Mouse (Mus musculus): ENCODE data around the gene Dcbld1. TPM values are rescaled to one million over a fixed set of nuclear protein-coding genes. Genes with fewer than 3 reads are reported as not detected.
"Not testable (repeated sequence)": the region's sequence is repeated elsewhere in the genome, so short reads cannot be mapped to it uniquely, and the experiment has no call there.

Gene Dcbld1
- polyA plus RNA-seq, 1 experiment, result 0.39 TPM

- H3K4me1 ChIP-seq, result peaks cover 6% of the 10 kb centered on the region; the same call in 1 of the 2 replicates
- no peaks in the 10 kb centered on the region for H3K36me3 ChIP-seq (replicated peaks; ENCODE audit: low read length)
- TF ChIP-seq FLI1 (IDR thresholded peaks at IDR 0.05; ENCODE audit: low read length) (no peak), GATA1 (IDR thresholded peaks at IDR 0.05; ENCODE audit: borderline replicate concordance, low read length) (no peak)
- H3K4me3 ChIP-seq (replicated peaks), result no peak overlapping the region
- H3K9me3 ChIP-seq, result no peaks in the 10 kb centered on the region
- no peaks in the 10 kb centered on the region for H3K27me3 ChIP-seq (replicated peaks)
Observed at GRCm38 (mm10) chr10:52276579-52276978, 43.2 kb downstream of the Dcbld1 start.

- H3K27me3 ChIP-seq (replicated peaks); H3K4me1 ChIP-seq; H3K9me3 ChIP-seq; H3K4me3 ChIP-seq (replicated peaks); H3K36me3 ChIP-seq (replicated peaks; ENCODE audit: low read length): not testable (repeated sequence)
Observed at GRCm38 (mm10) chr10:52277564-52277963, 44.1 kb downstream of the Dcbld1 start.

- H3K4me3 ChIP-seq (replicated peaks), result no peak overlapping the region
- H3K4me1 ChIP-seq, result peaks cover 2% of the 10 kb centered on the region; the same call in 1 of the 2 replicates
- TF ChIP-seq FLI1 (IDR thresholded peaks at IDR 0.05; ENCODE audit: low read length), result no peak
- no peak for TF ChIP-seq GATA1 (IDR thresholded peaks at IDR 0.05; ENCODE audit: borderline replicate concordance, low read length)
- no peaks in the 10 kb centered on the region for H3K36me3 ChIP-seq (replicated peaks; ENCODE audit: low read length)
- no peaks in the 10 kb centered on the region for H3K27me3 ChIP-seq (replicated peaks)
- H3K9me3 ChIP-seq, result no peaks in the 10 kb centered on the region
Observed at GRCm38 (mm10) chr10:52278011-52278434, 44.6 kb downstream of the Dcbld1 start.

GRCm38 (mm10) chr10:52278866-52279265 is 45.4 kb downstream of the Dcbld1 start:
- Histone ChIP-seq H3K4me3 (replicated peaks) (no peak overlapping the region), H3K9me3 (no peaks in the 10 kb centered on the region), H3K36me3 (replicated peaks; ENCODE audit: low read length) (no peaks in the 10 kb centered on the region), H3K4me1 (no peaks in the 10 kb centered on the region), H3K27me3 (replicated peaks) (no peaks in the 10 kb centered on the region)
- no peak for TF ChIP-seq GATA1 (IDR thresholded peaks at IDR 0.05; ENCODE audit: borderline replicate concordance, low read length)
- no peak for TF ChIP-seq FLI1 (IDR thresholded peaks at IDR 0.05; ENCODE audit: low read length)

DNA sequence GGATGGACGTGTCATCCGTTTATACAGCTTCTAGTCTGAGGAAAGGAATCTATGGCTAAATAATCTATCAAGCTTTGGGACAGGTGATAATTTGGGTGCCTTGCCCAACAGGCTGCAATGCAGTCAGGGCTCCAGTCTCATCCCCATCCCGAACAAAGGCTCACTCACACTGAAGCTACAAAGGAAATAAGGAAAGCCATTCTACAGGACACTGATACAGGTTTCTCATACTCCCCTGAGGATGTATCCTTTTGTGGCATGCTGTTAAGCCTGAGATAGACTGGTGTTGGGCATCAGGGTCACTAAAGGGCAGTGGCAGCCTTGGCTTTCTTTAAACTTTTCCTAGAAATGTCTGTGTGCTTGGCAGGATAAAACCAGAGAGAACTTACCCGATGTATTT is 46.5 kb downstream of the Dcbld1 start:
- TF ChIP-seq FLI1 (IDR thresholded peaks at IDR 0.05; ENCODE audit: low read length) (no peak), GATA1 (IDR thresholded peaks at IDR 0.05; ENCODE audit: borderline replicate concordance, low read length) (no peak)
- Histone ChIP-seq H3K27me3 (replicated peaks) (no peaks in the 10 kb centered on the region), H3K9me3 (no peaks in the 10 kb centered on the region), H3K4me1 (0 out of 2 replicates have a peak, but pooled peaks cover 2% of the 10 kb centered on the region), H3K36me3 (replicated peaks; ENCODE audit: low read length) (no peaks in the 10 kb centered on the region), H3K4me3 (replicated peaks) (no peak overlapping the region)

DNA sequence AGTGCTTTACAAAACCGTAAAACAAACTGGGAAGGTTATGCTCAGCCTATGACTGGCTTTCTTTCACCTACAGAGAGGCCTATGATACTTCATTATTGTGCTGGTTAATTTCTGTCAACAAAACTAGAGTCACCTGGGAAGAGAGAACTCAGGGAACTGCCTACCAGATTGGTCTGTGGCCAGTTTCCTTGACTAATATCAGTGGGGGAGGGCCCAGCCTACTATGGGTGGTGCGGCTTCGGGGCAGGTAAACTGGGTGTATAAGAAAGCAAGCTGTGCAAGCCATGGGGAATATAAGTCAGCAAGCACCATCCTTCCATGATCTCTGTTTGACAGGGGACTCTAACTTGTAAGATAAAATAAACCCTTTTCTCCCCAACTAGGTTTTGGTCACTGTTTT is 47.2 kb downstream of the Dcbld1 start:
- no peaks in the 10 kb centered on the region for H3K9me3 ChIP-seq
- TF ChIP-seq GATA1 (IDR thresholded peaks at IDR 0.05; ENCODE audit: borderline replicate concordance, low read length) (no peak), FLI1 (IDR thresholded peaks at IDR 0.05; ENCODE audit: low read length) (no peak)
- no peaks in the 10 kb centered on the region for H3K27me3 ChIP-seq (replicated peaks)
- no peaks in the 10 kb centered on the region for H3K36me3 ChIP-seq (replicated peaks; ENCODE audit: low read length)
- H3K4me3 ChIP-seq (replicated peaks), result no peak overlapping the region
- H3K4me1 ChIP-seq, result 0 out of 2 replicates have a peak, but pooled peaks cover 2% of the 10 kb centered on the region

DNA sequence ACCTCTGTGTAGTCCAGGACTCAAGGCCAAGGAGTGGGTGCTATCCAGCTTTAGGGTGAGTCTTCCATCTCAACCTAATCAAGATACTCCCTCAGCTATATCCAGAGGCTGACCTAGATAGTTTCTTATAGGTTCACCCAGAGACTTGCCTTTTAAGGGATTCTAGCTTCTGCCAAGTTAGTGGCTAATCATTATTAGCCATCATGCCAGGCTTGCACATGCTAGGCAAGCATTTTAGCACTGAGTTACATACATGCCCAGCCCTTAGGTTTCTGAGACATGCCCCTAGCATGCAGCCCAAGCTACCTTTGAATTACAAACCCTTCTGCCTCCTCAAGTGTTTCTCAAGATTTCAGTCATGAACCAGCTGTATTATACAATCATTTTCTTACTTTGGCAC is 47.9 kb downstream of the Dcbld1 start:
- Histone ChIP-seq H3K36me3 (replicated peaks; ENCODE audit: low read length) (no peaks in the 10 kb centered on the region), H3K4me3 (replicated peaks) (no peak overlapping the region), H3K27me3 (replicated peaks) (no peaks in the 10 kb centered on the region), H3K9me3 (no peaks in the 10 kb centered on the region), H3K4me1 (0 out of 2 replicates have a peak, but pooled peaks cover 2% of the 10 kb centered on the region)
- TF ChIP-seq GATA1 (IDR thresholded peaks at IDR 0.05; ENCODE audit: borderline replicate concordance, low read length) (no peak), FLI1 (IDR thresholded peaks at IDR 0.05; ENCODE audit: low read length) (no peak)

- Histone ChIP-seq H3K36me3 (replicated peaks; ENCODE audit: low read length) (no peaks in the 10 kb centered on the region), H3K4me3 (replicated peaks) (no peak overlapping the region), H3K4me1 (0 out of 2 replicates have a peak, but pooled peaks cover 2% of the 10 kb centered on the region), H3K27me3 (replicated peaks) (no peaks in the 10 kb centered on the region), H3K9me3 (no peaks in the 10 kb centered on the region)
- TF ChIP-seq GATA1 (IDR thresholded peaks at IDR 0.05; ENCODE audit: borderline replicate concordance, low read length), result no peak
Observed at GRCm38 (mm10) chr10:52284578-52284977, 51.2 kb downstream of the Dcbld1 start.

DNA sequence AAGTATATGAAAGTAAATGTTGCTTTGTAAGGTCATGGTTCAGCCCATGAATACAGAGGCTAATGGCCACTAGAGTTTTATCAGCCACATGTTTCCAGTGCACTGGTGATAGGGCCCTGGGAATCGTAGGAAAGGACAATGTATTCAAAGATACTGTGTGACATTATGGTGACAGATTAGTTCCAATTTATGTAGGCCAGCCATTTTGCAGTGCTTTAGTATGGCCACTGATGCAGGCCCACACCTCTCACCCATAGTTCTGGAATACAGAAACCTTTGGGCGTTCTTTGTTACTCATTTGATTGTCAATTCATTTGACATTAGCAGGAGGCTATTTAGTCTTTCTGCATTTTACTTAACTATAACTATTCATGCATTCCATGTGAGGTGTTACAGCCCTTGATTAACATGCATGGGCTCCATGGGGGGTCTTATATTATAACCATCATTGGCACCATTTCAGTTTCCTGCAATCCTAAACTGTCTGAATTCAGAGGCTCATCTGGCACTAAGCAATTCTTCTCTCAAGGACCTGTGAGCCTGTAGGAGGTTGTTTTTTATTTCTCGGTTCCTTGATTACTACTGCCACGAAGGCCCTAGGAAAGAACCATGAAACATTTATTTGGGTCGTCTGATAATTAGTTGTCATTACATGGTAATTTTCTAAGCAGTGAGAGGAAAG is 54.6 kb downstream of the Dcbld1 start:
- H3K36me3 ChIP-seq (replicated peaks; ENCODE audit: low read length), result no peaks in the 10 kb centered on the region
- H3K9me3 ChIP-seq, result no peaks in the 10 kb centered on the region
- H3K4me3 ChIP-seq (replicated peaks), result no peak overlapping the region
- no peak for TF ChIP-seq FLI1 (IDR thresholded peaks at IDR 0.05; ENCODE audit: low read length)
- no peak for TF ChIP-seq GATA1 (IDR thresholded peaks at IDR 0.05; ENCODE audit: borderline replicate concordance, low read length)
- H3K27me3 ChIP-seq (replicated peaks), result no peaks in the 10 kb centered on the region
- H3K4me1 ChIP-seq, result 0 out of 2 replicates have a peak, but pooled peaks cover 2% of the 10 kb centered on the region

DNA sequence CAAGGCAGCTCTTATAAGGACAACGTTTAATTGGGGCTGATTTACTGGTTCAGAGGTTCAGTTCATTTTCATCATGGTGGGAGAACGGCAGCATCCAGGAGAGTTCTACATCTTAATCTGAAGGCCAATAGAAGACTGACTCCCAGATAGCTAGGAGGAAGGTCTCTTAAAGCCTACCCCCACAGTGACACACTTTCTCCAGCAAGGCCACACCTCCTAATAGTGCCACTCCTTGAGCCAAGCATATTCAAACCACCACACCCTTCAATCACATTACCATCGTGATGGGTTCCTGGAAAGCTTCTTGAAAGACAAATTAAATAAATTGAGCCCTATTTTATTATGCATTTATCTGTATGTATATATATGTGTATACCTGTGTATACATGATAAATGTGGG is 55.8 kb downstream of the Dcbld1 start:
- Histone ChIP-seq H3K4me1 (0 out of 2 replicates have a peak, but pooled peaks cover 2% of the 10 kb centered on the region), H3K9me3 (no peaks in the 10 kb centered on the region), H3K27me3 (replicated peaks) (no peaks in the 10 kb centered on the region), H3K36me3 (replicated peaks; ENCODE audit: low read length) (no peaks in the 10 kb centered on the region), H3K4me3 (replicated peaks) (no peak overlapping the region)
- TF ChIP-seq GATA1 (IDR thresholded peaks at IDR 0.05; ENCODE audit: borderline replicate concordance, low read length), result no peak
- no peak for TF ChIP-seq FLI1 (IDR thresholded peaks at IDR 0.05; ENCODE audit: low read length)

DNA sequence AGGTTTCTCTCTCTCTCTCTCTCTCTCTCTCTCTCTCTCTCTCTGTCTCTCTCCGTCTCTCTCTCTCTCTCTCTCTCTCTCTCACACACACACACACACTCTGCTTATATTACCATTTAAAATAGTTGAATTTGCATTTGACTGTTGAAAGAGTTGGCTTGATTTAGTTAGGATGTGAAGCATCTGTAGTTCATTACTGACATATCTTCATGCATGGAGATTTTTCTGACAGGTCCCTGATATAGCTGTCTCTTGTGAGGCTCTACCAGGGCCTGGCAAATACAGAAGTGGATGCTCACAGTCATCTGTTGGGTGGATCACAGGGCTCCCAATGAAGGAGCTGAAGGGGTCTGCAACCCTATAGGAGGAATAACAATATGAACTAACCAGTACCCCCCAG is 59.0 kb downstream of the Dcbld1 start:
- H3K36me3 ChIP-seq (replicated peaks; ENCODE audit: low read length); H3K9me3 ChIP-seq; H3K4me1 ChIP-seq; H3K4me3 ChIP-seq (replicated peaks); H3K27me3 ChIP-seq (replicated peaks): not testable (repeated sequence)

Data from megakaryocyte, embryonic 14.5 days (primary cell).